Mouse (Mus musculus): ENCODE results near the gene Slc48a1.

DNA sequence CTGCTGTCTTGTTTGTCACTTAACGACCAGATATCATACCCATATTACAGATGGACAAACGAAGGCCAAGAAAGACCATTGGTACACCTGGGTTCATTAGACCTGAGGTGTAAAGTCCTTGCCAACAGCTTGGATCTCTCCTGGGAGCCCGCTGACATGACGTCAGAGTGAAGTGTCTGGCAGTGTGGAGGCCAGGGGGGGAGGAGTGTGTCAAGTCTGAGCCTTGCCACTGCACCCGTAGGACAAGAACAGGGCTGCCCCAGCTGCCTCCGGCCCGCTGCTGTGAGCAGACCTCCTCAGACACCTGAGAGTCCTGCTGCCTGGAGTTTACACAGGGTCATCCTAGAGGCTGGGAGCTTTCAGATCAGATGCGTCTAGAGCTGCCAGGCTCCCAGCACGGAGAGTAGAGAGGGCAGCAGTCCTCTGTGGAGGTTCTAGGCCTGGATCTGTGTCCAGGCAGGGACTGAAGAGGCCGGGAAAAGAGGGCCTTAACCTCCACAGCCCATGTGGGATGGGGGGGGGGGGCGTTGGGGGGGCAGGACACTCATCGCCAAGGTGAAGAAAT, 34.3 kb upstream of the Slc48a1 start:
- no peak for TF ChIP-seq EP300 (IDR thresholded peaks at IDR 0.05; ENCODE audit: low read depth)
- no peak for TF ChIP-seq CTCF (IDR thresholded peaks at IDR 0.05; ENCODE audit: low read depth)

All from liver, embryonic 14.5 days (tissue).